Mouse (Mus musculus): ENCODE results near the gene 2010109A12Rik. TPM values are rescaled to one million over a fixed set of nuclear protein-coding genes. Genes with fewer than 3 reads are reported as not detected.

Gene 2010109A12Rik
- polyA plus RNA-seq, 1 experiment from 2014 or later = 2.3 TPM

- Histone ChIP-seq H3K27ac (no peak overlapping the region), H3K9me3 (no peaks in the 10 kb centered on the region), H3K4me3 (no peak overlapping the region), H3K4me1 (replicated peaks) (no peaks in the 10 kb centered on the region), H3K27me3 (ENCODE audit: insufficient read depth, poor library complexity, severe bottlenecking) (no peaks in the 10 kb centered on the region), H3K36me3 (peaks cover 79% of the 10 kb centered on the region)
- DNase-seq (ENCODE audit: low spot score) = no peak
- 90% methylated on average over 3 of the region's 3 CpGs for WGBS
Observed at GRCm38 (mm10) chr5:93198232-93198631, 8.1 kb upstream of the 2010109A12Rik start.

GRCm38 (mm10) chr5:93201181-93201580, 5.1 kb upstream of the 2010109A12Rik start:
- DNase-seq (ENCODE audit: low spot score) = no peak
- Histone ChIP-seq H3K4me1 (replicated peaks) (peaks cover 18% of the 10 kb centered on the region), H3K27me3 (ENCODE audit: insufficient read depth, poor library complexity, severe bottlenecking) (no peaks in the 10 kb centered on the region), H3K36me3 (peaks cover 58% of the 10 kb centered on the region), H3K27ac (no peak overlapping the region), H3K4me3 (no peak overlapping the region), H3K9me3 (no peaks in the 10 kb centered on the region)
- WGBS = 87% methylated on average over 1 of the region's 1 CpGs

GRCm38 (mm10) chr5:93205371-93206108, 778 bp upstream of the 2010109A12Rik start:
- WGBS = under 1% methylated on average over 63 of the region's 63 CpGs
- H3K4me3 ChIP-seq = peak overlapping the region; percentile 92
- peak; percentile 60 for DNase-seq (ENCODE audit: low spot score)
- peaks cover 18% of the 10 kb centered on the region for H3K36me3 ChIP-seq
- peak overlapping the region; percentile 98 for H3K27ac ChIP-seq
- H3K9me3 ChIP-seq = no peaks in the 10 kb centered on the region
- H3K27me3 ChIP-seq (ENCODE audit: insufficient read depth, poor library complexity, severe bottlenecking) = no peaks in the 10 kb centered on the region
- peaks cover 30% of the 10 kb centered on the region for H3K4me1 ChIP-seq (replicated peaks)

GRCm38 (mm10) chr5:93207006-93207348, 659 bp downstream of the 2010109A12Rik start:
- H3K9me3 ChIP-seq = no peaks in the 10 kb centered on the region
- peaks cover 4% of the 10 kb centered on the region for H3K36me3 ChIP-seq
- 12% methylated on average over 6 of the region's 6 CpGs for WGBS
- no peaks in the 10 kb centered on the region for H3K27me3 ChIP-seq (ENCODE audit: insufficient read depth, poor library complexity, severe bottlenecking)
- H3K27ac ChIP-seq = peak overlapping the region; percentile 98
- peak overlapping the region; percentile 92 for H3K4me3 ChIP-seq
- no peak for DNase-seq (ENCODE audit: low spot score)
- peaks cover 30% of the 10 kb centered on the region for H3K4me1 ChIP-seq (replicated peaks)

GRCm38 (mm10) chr5:93207555-93207954, 1.2 kb downstream of the 2010109A12Rik start:
- H3K4me1 ChIP-seq (replicated peaks) = peaks cover 30% of the 10 kb centered on the region
- no peaks in the 10 kb centered on the region for H3K36me3 ChIP-seq
- H3K27ac ChIP-seq = peak overlapping the region; percentile 98; the same call in 1 of the 2 replicates
- peak overlapping the region; percentile 92; the same call in 1 of the 2 replicates for H3K4me3 ChIP-seq
- no peaks in the 10 kb centered on the region for H3K9me3 ChIP-seq
- no peaks in the 10 kb centered on the region for H3K27me3 ChIP-seq (ENCODE audit: insufficient read depth, poor library complexity, severe bottlenecking)
- no peak for DNase-seq (ENCODE audit: low spot score)
- 72% methylated on average over 1 of the region's 1 CpGs for WGBS

GRCm38 (mm10) chr5:93218375-93218774, 12.1 kb downstream of the 2010109A12Rik start:
- 88% methylated on average over 3 of the region's 3 CpGs for WGBS
- H3K27ac ChIP-seq = no peak overlapping the region
- DNase-seq (ENCODE audit: low spot score) = no peak

GRCm38 (mm10) chr5:93221661-93222060, 15.3 kb downstream of the 2010109A12Rik start:
- 83% methylated on average over 3 of the region's 3 CpGs for WGBS
- Histone ChIP-seq H3K4me3 (no peak overlapping the region), H3K4me1 (replicated peaks) (no peaks in the 10 kb centered on the region), H3K9me3 (no peaks in the 10 kb centered on the region), H3K36me3 (no peaks in the 10 kb centered on the region), H3K27ac (no peak overlapping the region), H3K27me3 (ENCODE audit: insufficient read depth, poor library complexity, severe bottlenecking) (no peaks in the 10 kb centered on the region)
- no peak for DNase-seq (ENCODE audit: low spot score)

More at GRCm38 (mm10) chr5:93218375-93218774, 12.1 kb downstream of the 2010109A12Rik start:
- no peaks in the 10 kb centered on the region for H3K36me3 ChIP-seq
- H3K9me3 ChIP-seq = no peaks in the 10 kb centered on the region
- no peaks in the 10 kb centered on the region for H3K4me1 ChIP-seq (replicated peaks)
- no peaks in the 10 kb centered on the region for H3K27me3 ChIP-seq (ENCODE audit: insufficient read depth, poor library complexity, severe bottlenecking)
- no peak overlapping the region for H3K4me3 ChIP-seq

GRCm38 (mm10) chr5:93224549-93224948, 18.2 kb downstream of the 2010109A12Rik start:
- H3K4me3 ChIP-seq = no peak overlapping the region
- no peak overlapping the region for H3K27ac ChIP-seq
- no peak for DNase-seq (ENCODE audit: low spot score)
- WGBS = 87% methylated on average over 2 of the region's 2 CpGs
- no peaks in the 10 kb centered on the region for H3K9me3 ChIP-seq
- no peaks in the 10 kb centered on the region for H3K4me1 ChIP-seq (replicated peaks)
- H3K36me3 ChIP-seq = no peaks in the 10 kb centered on the region
- H3K27me3 ChIP-seq (ENCODE audit: insufficient read depth, poor library complexity, severe bottlenecking) = no peaks in the 10 kb centered on the region

- no peaks in the 10 kb centered on the region for H3K36me3 ChIP-seq
- H3K4me1 ChIP-seq (replicated peaks) = no peaks in the 10 kb centered on the region
- DNase-seq (ENCODE audit: low spot score) = no peak
- no peaks in the 10 kb centered on the region for H3K9me3 ChIP-seq
- H3K4me3 ChIP-seq = no peak overlapping the region
- no peaks in the 10 kb centered on the region for H3K27me3 ChIP-seq (ENCODE audit: insufficient read depth, poor library complexity, severe bottlenecking)
- no peak overlapping the region for H3K27ac ChIP-seq
- 94% methylated on average over 3 of the region's 3 CpGs for WGBS
Observed at GRCm38 (mm10) chr5:93227157-93227556, 20.8 kb downstream of the 2010109A12Rik start.

- Histone ChIP-seq H3K4me3 (no peak overlapping the region), H3K27ac (no peak overlapping the region), H3K4me1 (replicated peaks) (0 out of 2 replicates have a peak, but pooled peaks cover 3% of the 10 kb centered on the region), H3K9me3 (no peaks in the 10 kb centered on the region), H3K27me3 (ENCODE audit: insufficient read depth, poor library complexity, severe bottlenecking) (no peaks in the 10 kb centered on the region), H3K36me3 (no peaks in the 10 kb centered on the region)
- 89% methylated on average over 2 of the region's 2 CpGs for WGBS
- DNase-seq (ENCODE audit: low spot score) = no peak
Observed at GRCm38 (mm10) chr5:93229527-93229926, 23.2 kb downstream of the 2010109A12Rik start.

- no peak overlapping the region for H3K27ac ChIP-seq
- H3K4me3 ChIP-seq = no peak overlapping the region
- 74% methylated on average over 3 of the region's 3 CpGs for WGBS
- no peak for DNase-seq (ENCODE audit: low spot score)
- no peaks in the 10 kb centered on the region for H3K27me3 ChIP-seq (ENCODE audit: insufficient read depth, poor library complexity, severe bottlenecking)
- H3K4me1 ChIP-seq (replicated peaks) = 0 out of 2 replicates have a peak, but pooled peaks cover 3% of the 10 kb centered on the region
- H3K9me3 ChIP-seq = no peaks in the 10 kb centered on the region
- H3K36me3 ChIP-seq = no peaks in the 10 kb centered on the region
Observed at GRCm38 (mm10) chr5:93231721-93232120, 25.4 kb downstream of the 2010109A12Rik start.

GRCm38 (mm10) chr5:93232838-93233237, 26.5 kb downstream of the 2010109A12Rik start:
- Histone ChIP-seq H3K27ac (no peak overlapping the region), H3K9me3 (no peaks in the 10 kb centered on the region), H3K4me3 (no peak overlapping the region), H3K36me3 (no peaks in the 10 kb centered on the region), H3K27me3 (ENCODE audit: insufficient read depth, poor library complexity, severe bottlenecking) (no peaks in the 10 kb centered on the region), H3K4me1 (replicated peaks) (0 out of 2 replicates have a peak, but pooled peaks cover 3% of the 10 kb centered on the region)
- WGBS = 94% methylated on average over 2 of the region's 2 CpGs
- no peak for DNase-seq (ENCODE audit: low spot score)

- 78% methylated on average over 4 of the region's 4 CpGs for WGBS
- no peaks in the 10 kb centered on the region for H3K27me3 ChIP-seq (ENCODE audit: insufficient read depth, poor library complexity, severe bottlenecking)
- no peak overlapping the region for H3K27ac ChIP-seq
- H3K4me3 ChIP-seq = no peak overlapping the region
- H3K36me3 ChIP-seq = no peaks in the 10 kb centered on the region
- H3K4me1 ChIP-seq (replicated peaks) = 0 out of 2 replicates have a peak, but pooled peaks cover 3% of the 10 kb centered on the region
- no peaks in the 10 kb centered on the region for H3K9me3 ChIP-seq
- DNase-seq (ENCODE audit: low spot score) = no peak
Observed at GRCm38 (mm10) chr5:93234130-93234529, 27.8 kb downstream of the 2010109A12Rik start.

Measured in hindbrain, embryonic 10.5 days (tissue).